Mouse (Mus musculus): ENCODE data around the gene Zbtb22. TPM values are rescaled to one million over a fixed set of nuclear protein-coding genes. Genes with fewer than 3 reads are reported as not detected.

The Zbtb22 gene
- polyA plus RNA-seq, 1 experiment from 2014 or later: 6.5 TPM

GRCm38 (mm10) chr17:33965082-33965845 is 49.6 kb downstream of the Zbtb22 start:
- no peaks in the 10 kb centered on the region for H3K27me3 ChIP-seq (ENCODE audit: control insufficient read depth, insufficient read depth, low read length)
- no peaks in the 10 kb centered on the region for H3K9me3 ChIP-seq (ENCODE audit: control insufficient read depth, low read length)
- 95% methylated on average over 17 of the region's 17 CpGs for WGBS
- H3K4me1 ChIP-seq (ENCODE audit: control insufficient read depth, insufficient read depth, low read length): no peaks in the 10 kb centered on the region; the same call in 1 of the 2 replicates
- H3K27ac ChIP-seq (ENCODE audit: low read depth, low read length): no peak overlapping the region
- ATAC-seq (ENCODE audit: low read depth): no peak
- H3K36me3 ChIP-seq (ENCODE audit: control insufficient read depth, insufficient read depth, low read length): peaks cover 32% of the 10 kb centered on the region
- H3K9ac ChIP-seq (replicated peaks; ENCODE audit: low read depth, low read length): no peak overlapping the region
- H3K4me2 ChIP-seq (ENCODE audit: low read depth, low read length): no peak overlapping the region
- no peak overlapping the region for H3K4me3 ChIP-seq (ENCODE audit: low read depth, low read length)

GRCm38 (mm10) chr17:33965846-33966550 is 50.3 kb downstream of the Zbtb22 start:
- no peak overlapping the region for H3K4me2 ChIP-seq (ENCODE audit: low read depth, low read length)
- ATAC-seq (ENCODE audit: low read depth): no peak
- no peak overlapping the region for H3K27ac ChIP-seq (ENCODE audit: low read depth, low read length)
- no peak overlapping the region for H3K9ac ChIP-seq (replicated peaks; ENCODE audit: low read depth, low read length)
- H3K36me3 ChIP-seq (ENCODE audit: control insufficient read depth, insufficient read depth, low read length): peaks cover 31% of the 10 kb centered on the region
- no peaks in the 10 kb centered on the region for H3K9me3 ChIP-seq (ENCODE audit: control insufficient read depth, low read length)
- no peaks in the 10 kb centered on the region; the same call in 1 of the 2 replicates for H3K4me1 ChIP-seq (ENCODE audit: control insufficient read depth, insufficient read depth, low read length)
- H3K27me3 ChIP-seq (ENCODE audit: control insufficient read depth, insufficient read depth, low read length): no peaks in the 10 kb centered on the region
- WGBS: 89% methylated on average over 16 of the region's 16 CpGs
- H3K4me3 ChIP-seq (ENCODE audit: low read depth, low read length): no peak overlapping the region

GRCm38 (mm10) chr17:33968489-33968888 is 52.8 kb downstream of the Zbtb22 start:
- H3K9ac ChIP-seq (replicated peaks; ENCODE audit: low read depth, low read length): no peak overlapping the region
- H3K4me3 ChIP-seq (ENCODE audit: low read depth, low read length): no peak overlapping the region
- WGBS: 1% methylated on average over 9 of the region's 9 CpGs
- no peak overlapping the region for H3K27ac ChIP-seq (ENCODE audit: low read depth, low read length)
- H3K36me3 ChIP-seq (ENCODE audit: control insufficient read depth, insufficient read depth, low read length): peaks cover 17% of the 10 kb centered on the region
- no peaks in the 10 kb centered on the region; the same call in 1 of the 2 replicates for H3K4me1 ChIP-seq (ENCODE audit: control insufficient read depth, insufficient read depth, low read length)
- peak; percentile 75 for ATAC-seq (ENCODE audit: low read depth)
- H3K9me3 ChIP-seq (ENCODE audit: control insufficient read depth, low read length): no peaks in the 10 kb centered on the region
- H3K27me3 ChIP-seq (ENCODE audit: control insufficient read depth, insufficient read depth, low read length): no peaks in the 10 kb centered on the region
- no peak overlapping the region for H3K4me2 ChIP-seq (ENCODE audit: low read depth, low read length)

Small RNA genes within 50 kb of the gene (microRNA-seq; reads per million reads assigned to microRNA genes)
- gene Gm27740: not detected

Other genes with a start within 250 kb of the Zbtb22 start
- gene Hnrnpm, start 229.0 kb upstream of the Zbtb22 start, polyA plus RNA-seq (2014; fragmentation: Nextera tagmentation; extraction: Ambion mirVana): 172 and 220 TPM in 2 replicates
- 69.1 and 73.5 TPM in 2 replicates for gene March2, start 197.2 kb upstream of the Zbtb22 start, polyA plus RNA-seq (2014; fragmentation: Nextera tagmentation; extraction: Ambion mirVana)
- gene Rab11b, start 155.4 kb upstream of the Zbtb22 start, polyA plus RNA-seq (2014; fragmentation: Nextera tagmentation; extraction: Ambion mirVana): 449 and 532 TPM in 2 replicates
- 9.7 and 20.6 TPM in 2 replicates for gene Angptl4, start 134.1 kb upstream of the Zbtb22 start, polyA plus RNA-seq (2014; fragmentation: Nextera tagmentation; extraction: Ambion mirVana)
- gene Kank3, start 105.4 kb upstream of the Zbtb22 start, polyA plus RNA-seq (2014; fragmentation: Nextera tagmentation; extraction: Ambion mirVana): 40.1 and 42.1 TPM in 2 replicates
- 550 and 584 TPM in 2 replicates for gene Rps28, start 91.3 kb upstream of the Zbtb22 start, polyA plus RNA-seq (2014; fragmentation: Nextera tagmentation; extraction: Ambion mirVana)
- 529 and 591 TPM in 2 replicates for gene Ndufa7, start 91.3 kb upstream of the Zbtb22 start, polyA plus RNA-seq (2014; fragmentation: Nextera tagmentation; extraction: Ambion mirVana)
- gene Cd320, start 72.8 kb upstream of the Zbtb22 start, polyA plus RNA-seq (2014; fragmentation: Nextera tagmentation; extraction: Ambion mirVana): 52.1 and 54.1 TPM in 2 replicates
- not detected in 2 replicates for gene Gm7029, start 42.1 kb upstream of the Zbtb22 start, polyA plus RNA-seq (2014; fragmentation: Nextera tagmentation; extraction: Ambion mirVana)
- gene Kifc1, start 25.2 kb upstream of the Zbtb22 start, polyA plus RNA-seq (2014; fragmentation: Nextera tagmentation; extraction: Ambion mirVana): 1.1 and 1.6 TPM in 2 replicates
- gene Platr17, start 10.8 kb upstream of the Zbtb22 start, polyA plus RNA-seq (2014; fragmentation: Nextera tagmentation; extraction: Ambion mirVana): 0.70 and 0.79 TPM in 2 replicates
- 46.0 and 54.1 TPM in 2 replicates for gene Daxx, start 6.5 kb upstream of the Zbtb22 start, polyA plus RNA-seq (2014; fragmentation: Nextera tagmentation; extraction: Ambion mirVana)
- gene Tapbp, start within 50 bp of the Zbtb22 start, polyA plus RNA-seq (2014; fragmentation: Nextera tagmentation; extraction: Ambion mirVana): 35.7 and 36.2 TPM in 2 replicates
- gene Rgl2, start 13.6 kb downstream of the Zbtb22 start, polyA plus RNA-seq (2014; fragmentation: Nextera tagmentation; extraction: Ambion mirVana): 48.8 and 51.3 TPM in 2 replicates
- 168 TPM in 2 replicates for gene Pfdn6, start 24.4 kb downstream of the Zbtb22 start, polyA plus RNA-seq (2014; fragmentation: Nextera tagmentation; extraction: Ambion mirVana)
- 18.9 TPM in 2 replicates for gene Wdr46, start 24.8 kb downstream of the Zbtb22 start, polyA plus RNA-seq (2014; fragmentation: Nextera tagmentation; extraction: Ambion mirVana)
- 6.2 and 8.9 TPM in 2 replicates for gene B3galt4, start 35.6 kb downstream of the Zbtb22 start, polyA plus RNA-seq (2014; fragmentation: Nextera tagmentation; extraction: Ambion mirVana)
- 57.9 and 59.9 TPM in 2 replicates for gene Vps52, start 39.9 kb downstream of the Zbtb22 start, polyA plus RNA-seq (2014; fragmentation: Nextera tagmentation; extraction: Ambion mirVana)
- 825 and 874 TPM in 2 replicates for gene Rps18, start 40.1 kb downstream of the Zbtb22 start, polyA plus RNA-seq (2014; fragmentation: Nextera tagmentation; extraction: Ambion mirVana)
- 8.6 and 10.9 TPM in 2 replicates for gene H2-K1, start 84.4 kb downstream of the Zbtb22 start, polyA plus RNA-seq (2014; fragmentation: Nextera tagmentation; extraction: Ambion mirVana)
- 5.6 and 7.3 TPM in 2 replicates for gene Ring1, start 108.8 kb downstream of the Zbtb22 start, polyA plus RNA-seq (2014; fragmentation: Nextera tagmentation; extraction: Ambion mirVana)
- 70.1 and 72.1 TPM in 2 replicates for gene H2-Ke6, start 112.2 kb downstream of the Zbtb22 start, polyA plus RNA-seq (2014; fragmentation: Nextera tagmentation; extraction: Ambion mirVana)
- 77.9 and 90.8 TPM in 2 replicates for gene Slc39a7, start 115.8 kb downstream of the Zbtb22 start, polyA plus RNA-seq (2014; fragmentation: Nextera tagmentation; extraction: Ambion mirVana)
- 29.1 and 30.8 TPM in 2 replicates for gene Rxrb, start 115.9 kb downstream of the Zbtb22 start, polyA plus RNA-seq (2014; fragmentation: Nextera tagmentation; extraction: Ambion mirVana)
- gene Col11a2, start 123.5 kb downstream of the Zbtb22 start, polyA plus RNA-seq (2014; fragmentation: Nextera tagmentation; extraction: Ambion mirVana): 3.6 and 4.5 TPM in 2 replicates
- gene H2-Oa, start 176.4 kb downstream of the Zbtb22 start, polyA plus RNA-seq (2014; fragmentation: Nextera tagmentation; extraction: Ambion mirVana): not detected in 2 replicates
- 19.1 and 20.7 TPM in 2 replicates for gene H2-DMa, start 203.6 kb downstream of the Zbtb22 start, polyA plus RNA-seq (2014; fragmentation: Nextera tagmentation; extraction: Ambion mirVana)
- gene Brd2, start 206.7 kb downstream of the Zbtb22 start, polyA plus RNA-seq (2014; fragmentation: Nextera tagmentation; extraction: Ambion mirVana): 109 and 160 TPM in 2 replicates
- 0.16 and 0.18 TPM in 2 replicates for gene H2-DMb2, start 227.4 kb downstream of the Zbtb22 start, polyA plus RNA-seq (2014; fragmentation: Nextera tagmentation; extraction: Ambion mirVana)
- 0.33 and 0.43 TPM in 2 replicates for gene H2-DMb1, start 237.2 kb downstream of the Zbtb22 start, polyA plus RNA-seq (2014; fragmentation: Nextera tagmentation; extraction: Ambion mirVana)